Mouse (Mus musculus) adrenal gland, adult 2 months (tissue): Measurements from ENCODE around the gene Ccdc6. TPM values are rescaled to one million over a fixed set of nuclear protein-coding genes. Genes with fewer than 3 reads are reported as not detected.

Experiments
- DNase-seq: peaks from one replicate; pipeline ENCODE4 v3.0.0; 2021
- long read RNA-seq: library from polyadenylated mRNA; stranded (forward); transcript quantifications from one replicate; pipeline ENCODE4 v2.0.0, GENCODE M21; 2021
- polyA plus RNA-seq: library from polyadenylated mRNA; depleted of rRNA; stranded (reverse); fragments of >200 nt; gene quantifications from 2 replicates; pipeline ENCODE4 v1.2.3, GENCODE M21; 2012; rRNA removed
- total RNA-seq, 2 experiments: library from RNA; stranded (reverse); gene quantifications; 2 replicates each; pipeline ENCODE4 v1.2.3; 2021

Gene Ccdc6
- total RNA-seq (10 to 100 TPM; 42.0 to 94.0 TPM), polyA plus RNA-seq (19.7 and 22.0 TPM in 2 replicates)
- long read RNA-seq, partial matches to known transcripts = 0 of 4 reads
- long read RNA-seq, other reads (novel, unspliced or antisense) = 4 of 4 reads

GRCm38 (mm10) chr10:70096366-70097188 lies at the start of gene Ccdc6:
Ccdc6 (plus strand) TSS chr10:70097121.
- DNase-seq = peak; percentile 92

GRCm38 (mm10) chr10:70049771-70050170 lies 47.1 kb upstream of the Ccdc6 start:
- no peak for DNase-seq

GRCm38 (mm10) chr10:70055291-70055690 lies 41.6 kb upstream of the Ccdc6 start:
- DNase-seq = no peak

DNA sequence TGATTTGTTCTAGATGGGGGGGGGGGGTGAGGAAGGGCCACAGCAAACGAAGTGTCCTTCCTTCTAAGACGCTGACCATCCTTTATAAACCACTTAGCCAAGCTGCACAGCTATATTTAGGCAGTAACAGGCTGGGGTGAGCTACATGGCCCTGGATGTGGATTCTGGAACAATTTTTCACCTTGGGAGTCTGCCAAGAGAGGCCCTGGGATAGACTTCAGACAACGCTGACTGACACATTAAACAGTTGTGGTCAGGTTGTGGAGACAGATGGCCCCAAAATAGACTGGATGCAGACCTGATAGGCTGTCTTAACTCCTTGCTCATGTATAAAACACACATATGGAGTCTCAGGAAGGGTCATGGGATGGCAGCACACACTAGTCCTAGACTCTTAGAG lies 39.9 kb upstream of the Ccdc6 start:
- DNase-seq = peak; percentile 82

GRCm38 (mm10) chr10:70060021-70060688 lies 36.8 kb upstream of the Ccdc6 start:
- no peak for DNase-seq

- peak; percentile 58 for DNase-seq
These were observed 36.2 kb upstream of the Ccdc6 start for GRCm38 (mm10) chr10:70060689-70061081.

- no peak for DNase-seq
These were observed 32.9 kb upstream of the Ccdc6 start for GRCm38 (mm10) chr10:70063881-70064555.

DNA sequence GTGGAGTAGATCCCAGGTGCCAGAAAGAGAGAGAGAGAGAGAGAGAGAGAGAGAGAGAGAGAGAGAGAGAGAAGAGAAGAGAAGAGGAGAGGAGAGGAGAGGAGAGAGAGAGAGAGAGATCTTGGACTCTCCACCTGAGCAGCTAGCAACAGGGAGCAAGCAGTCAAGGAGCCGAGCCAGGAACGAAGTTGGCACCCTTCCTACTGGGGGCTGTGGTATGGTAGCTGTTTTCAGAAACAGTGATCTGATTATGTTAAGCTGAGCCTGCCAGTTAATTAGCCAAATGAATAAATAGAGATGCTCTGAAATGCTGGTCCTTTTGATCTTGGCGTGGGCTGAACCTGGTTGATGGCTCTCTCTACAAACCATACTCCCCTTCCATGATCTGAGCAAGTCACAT lies 31.7 kb upstream of the Ccdc6 start:
- no peak for DNase-seq

- no peak for DNase-seq
These were observed 30.3 kb upstream of the Ccdc6 start for GRCm38 (mm10) chr10:70066497-70067168.

- no peak for DNase-seq
These were observed 29.5 kb upstream of the Ccdc6 start for GRCm38 (mm10) chr10:70067169-70068115.

DNA sequence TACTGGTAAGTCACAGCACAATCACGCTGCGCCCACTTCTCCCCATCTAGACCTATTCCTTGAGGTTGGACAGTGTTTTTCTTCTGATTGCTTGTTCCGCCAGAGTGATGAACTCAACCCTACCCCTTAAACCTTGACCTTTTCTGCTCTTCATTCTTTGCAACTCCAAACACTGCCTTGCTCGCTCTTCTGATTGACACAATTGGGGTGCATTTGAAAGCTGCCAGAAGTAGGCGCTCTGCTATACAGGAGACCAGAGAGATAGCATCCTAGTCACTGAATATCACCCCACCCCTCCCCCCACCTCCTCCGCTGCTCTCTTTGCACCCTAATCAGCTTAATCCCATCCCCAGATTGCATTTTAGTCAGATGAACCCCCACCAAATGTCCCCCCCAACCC lies 27.6 kb upstream of the Ccdc6 start:
- no peak for DNase-seq

DNA sequence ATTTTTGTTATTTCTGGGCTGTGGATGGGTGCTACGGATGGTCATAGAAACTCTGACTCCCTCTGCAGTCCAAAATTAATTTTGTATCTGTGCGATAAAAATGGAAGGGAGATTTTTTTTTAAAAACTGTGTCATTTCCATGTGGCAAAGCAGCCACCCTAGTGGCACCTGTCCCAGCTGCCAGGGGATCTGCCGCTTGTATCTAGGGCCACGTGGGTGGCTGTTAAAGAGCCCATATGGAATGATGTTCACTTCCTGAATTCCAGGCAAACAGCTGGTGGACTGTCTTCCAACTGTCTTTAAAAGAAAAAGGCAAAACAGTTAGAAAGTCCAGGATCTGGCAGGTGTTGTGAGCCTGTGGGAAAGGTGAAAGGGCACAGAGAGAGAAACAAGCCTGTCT lies 25.6 kb upstream of the Ccdc6 start:
- DNase-seq = no peak

- no peak for DNase-seq
These were observed 19.5 kb upstream of the Ccdc6 start for GRCm38 (mm10) chr10:70077452-70077851.

DNA sequence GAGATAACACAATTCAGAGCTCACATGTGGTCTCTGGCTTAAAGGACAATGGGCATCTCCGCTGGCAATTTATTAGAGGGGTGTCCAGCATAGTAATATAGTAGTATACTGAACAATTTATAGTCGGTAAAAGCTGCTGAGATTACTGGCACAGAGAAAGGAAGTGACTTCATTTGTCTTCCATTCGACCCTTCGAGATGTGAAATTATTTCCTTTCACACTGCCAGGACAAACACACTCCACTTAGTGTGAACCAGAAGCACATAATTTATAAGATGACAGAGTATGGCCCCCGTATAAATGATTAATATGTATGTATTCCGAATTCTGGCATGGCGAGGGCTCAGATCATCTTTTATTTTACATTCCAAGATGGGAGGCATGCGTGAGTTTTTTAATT lies 16.0 kb upstream of the Ccdc6 start:
- no peak for DNase-seq

- DNase-seq = no peak
These were observed 15.3 kb upstream of the Ccdc6 start for GRCm38 (mm10) chr10:70081564-70082175.

DNA sequence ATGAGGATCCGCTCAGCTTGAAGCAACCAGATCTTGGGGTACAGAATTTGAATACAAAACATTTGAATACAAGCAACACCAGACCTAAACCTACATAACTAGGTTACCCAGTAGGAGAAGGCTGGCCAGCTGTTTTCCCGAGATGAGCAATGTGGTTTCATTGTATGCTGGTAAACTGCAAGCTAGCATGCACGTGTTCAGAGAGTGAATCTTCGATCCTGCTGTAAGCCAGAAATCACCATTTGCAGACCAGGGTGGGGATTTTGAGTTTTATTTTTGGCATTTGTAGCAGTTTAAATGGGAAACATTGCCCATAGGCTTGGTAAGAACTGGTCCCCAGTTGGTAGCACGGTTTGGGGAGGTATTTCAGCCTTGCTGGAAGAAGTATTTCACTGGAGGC lies 13.7 kb upstream of the Ccdc6 start:
- no peak for DNase-seq

DNA sequence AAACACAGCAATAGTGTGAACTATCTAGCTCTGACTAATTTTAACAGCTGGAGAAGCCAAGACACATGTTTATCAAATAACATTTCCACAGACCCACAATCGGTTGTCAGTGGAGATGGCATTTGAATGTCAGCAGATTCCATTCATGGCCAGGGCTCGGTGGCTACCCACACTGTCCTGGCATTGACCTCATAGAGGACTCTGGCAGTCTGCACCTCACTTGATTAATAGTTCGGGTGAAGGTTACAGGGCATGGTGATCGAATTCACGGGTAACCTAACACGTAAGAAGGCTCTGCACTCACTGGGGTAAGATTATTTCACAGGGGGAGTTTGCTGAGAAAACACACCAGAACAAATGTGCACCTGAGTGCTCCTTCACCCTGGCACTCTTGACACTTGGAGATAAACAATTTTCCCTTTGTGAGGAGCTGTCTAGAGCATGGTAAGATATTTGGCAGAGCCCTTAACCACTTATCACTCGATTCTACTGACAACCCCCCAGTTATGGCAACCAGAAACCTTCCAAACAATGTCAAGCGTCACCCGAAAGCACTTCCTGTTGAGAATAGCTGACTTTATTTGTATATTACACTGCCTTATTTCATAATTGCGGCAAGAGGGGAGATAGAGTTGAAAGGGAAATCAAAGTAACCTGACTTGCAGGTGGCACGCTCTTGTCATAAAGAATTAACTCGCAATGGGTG lies 11.5 kb upstream of the Ccdc6 start:
- DNase-seq = peak; percentile 72

DNA sequence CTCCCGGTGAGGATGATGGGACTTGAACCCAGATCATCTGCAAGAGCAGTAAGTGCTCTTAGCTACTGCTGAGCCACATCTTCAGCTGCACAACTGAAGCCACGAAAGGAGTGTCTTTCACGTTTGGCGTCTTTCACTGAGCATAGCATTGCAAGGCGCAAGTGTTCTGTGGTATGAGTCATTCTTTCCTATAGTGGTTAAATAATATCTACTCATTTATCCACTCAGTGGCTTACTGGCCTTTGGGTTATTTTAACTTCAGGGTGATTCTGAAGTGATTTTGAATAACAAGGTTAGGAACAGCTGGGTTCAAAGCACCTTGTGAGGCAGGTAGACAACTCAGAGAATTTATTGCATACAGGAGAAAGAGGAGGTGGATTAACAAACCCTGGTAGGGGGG lies 8.1 kb upstream of the Ccdc6 start:
- DNase-seq = no peak

GRCm38 (mm10) chr10:70091876-70092462 lies 5.0 kb upstream of the Ccdc6 start:
- DNase-seq = no peak

- no peak for DNase-seq
These were observed 3.1 kb upstream of the Ccdc6 start for GRCm38 (mm10) chr10:70093782-70094181.
